Mouse (Mus musculus) embryonic facial prominence, embryonic 11.5 days (tissue): ENCODE data around the gene Vkorc1. TPM values are rescaled to one million over a fixed set of nuclear protein-coding genes. Genes with fewer than 3 reads are reported as not detected.

Source experiments
- ATAC-seq: fragments of 200-750 bp; cut with Nextera tagmentation; replicated peaks from 2 replicates; pipeline ENCODE4 v1.8.0; 2017; ENCODE audit warnings: low read depth; ENCODE audit not compliant: insufficient number of reproducible peaks, low FRiP score, low TSS enrichment
- DNase-seq: peaks from one replicate; pipeline ENCODE4 v3.0.0-alpha.2; 2015; ENCODE audit warnings: low spot score
- H3K27ac ChIP-seq: fragments of 300-500 bp; sonication (generic); replicated peaks from 2 replicates; pipeline ENCODE4 v1.5.1; 2014; ENCODE audit warnings: mild to moderate bottlenecking, low read depth, low read length, control low read depth
- H3K27me3 ChIP-seq: fragments of 300-500 bp; sonication (generic); 2 replicates; pipeline ENCODE4 v1.6.1; 2014; ENCODE audit warnings: mild to moderate bottlenecking, low read length, moderate library complexity, mixed read lengths; ENCODE audit not compliant: control insufficient read depth, insufficient read depth
- H3K36me3 ChIP-seq: fragments of 300-500 bp; sonication (generic); replicated peaks from 2 replicates; pipeline ENCODE4 v1.6.1; 2014; ENCODE audit warnings: low read depth, mild to moderate bottlenecking, low read length, moderate library complexity, mixed read lengths; ENCODE audit not compliant: control insufficient read depth, insufficient read depth
- H3K4me1 ChIP-seq: fragments of 300-500 bp; sonication (generic); 2 replicates; pipeline ENCODE4 v1.6.1; 2014; ENCODE audit warnings: low read length, mixed read lengths; ENCODE audit not compliant: control insufficient read depth, insufficient read depth
- H3K4me2 ChIP-seq: fragments of 300-500 bp; sonication (generic); 2 replicates; pipeline ENCODE4 v1.6.1; 2014; ENCODE audit warnings: low read depth, mild to moderate bottlenecking, control low read depth, low read length, moderate library complexity
- H3K4me3 ChIP-seq: fragments of 300-500 bp; sonication (generic); 2 replicates; pipeline ENCODE4 v1.5.1; 2014; ENCODE audit warnings: low read depth, low read length, control low read depth
- H3K9ac ChIP-seq: fragments of 300-500 bp; sonication (generic); replicated peaks from 2 replicates; pipeline ENCODE4 v1.6.1; 2014; ENCODE audit warnings: mild to moderate bottlenecking, control low read depth, low read length
- H3K9me3 ChIP-seq: fragments of 300-500 bp; sonication (generic); replicated peaks from 2 replicates; pipeline ENCODE4 v1.6.1; 2016; ENCODE audit warnings: mild to moderate bottlenecking, low read length, inconsistent platforms, mixed read lengths; ENCODE audit not compliant: control insufficient read depth
- WGBS: fragments of 180-500 bp; shearing (Covaris S2); extraction: QIAGEN DNeasy Blood & Tissue Kit; methylation state at CpG from one replicate; pipeline ENCODE4 v1.1.7; 2014; 5-methylcytosine and 5-hydroxymethylcytosine counted together
- polyA plus RNA-seq: library from polyadenylated mRNA; unstranded; fragments of >200 nt; fragmentation: Nextera tagmentation; extraction: Ambion mirVana; gene quantifications from 2 replicates; pipeline ENCODE4 v1.2.1, GENCODE M21; 2014

Gene Vkorc1
- polyA plus RNA-seq, 1 experiment from 2014 or later, result 64.5 TPM

- H3K27ac ChIP-seq, result no peak overlapping the region
- H3K4me3 ChIP-seq, result no peak overlapping the region
- H3K9me3 ChIP-seq, result no peaks in the 10 kb centered on the region
- ATAC-seq, result no peak
- 85% methylated on average over 8 of the region's 8 CpGs for WGBS
- H3K9ac ChIP-seq, result no peak overlapping the region
- H3K27me3 ChIP-seq, result peaks cover 4% of the 10 kb centered on the region; the same call in 1 of the 2 replicates
- no peak overlapping the region for H3K4me2 ChIP-seq
- H3K4me1 ChIP-seq, result no peaks in the 10 kb centered on the region; the same call in 1 of the 2 replicates
- no peak for DNase-seq
- H3K36me3 ChIP-seq, result no peaks in the 10 kb centered on the region; the same call in 1 of the 2 replicates
Observed at GRCm38 (mm10) chr7:127926066-127926465, 30.6 kb upstream of the Vkorc1 start.

GRCm38 (mm10) chr7:127925252-127925651 is 29.8 kb upstream of the Vkorc1 start:
- Histone ChIP-seq H3K27ac (no peak overlapping the region), H3K4me3 (no peak overlapping the region), H3K9me3 (no peaks in the 10 kb centered on the region), H3K4me1 (no peaks in the 10 kb centered on the region; the same call in 1 of the 2 replicates), H3K9ac (no peak overlapping the region), H3K27me3 (peaks cover 4% of the 10 kb centered on the region; the same call in 1 of the 2 replicates), H3K4me2 (no peak overlapping the region), H3K36me3 (no peaks in the 10 kb centered on the region; the same call in 1 of the 2 replicates)
- WGBS, result 49% methylated on average over 5 of the region's 5 CpGs
- DNase-seq (peak; percentile 54), ATAC-seq (no peak)

GRCm38 (mm10) chr7:127923714-127924113 is 28.3 kb upstream of the Vkorc1 start:
- Histone ChIP-seq H3K4me3 (no peak overlapping the region), H3K4me2 (no peak overlapping the region), H3K9me3 (no peaks in the 10 kb centered on the region), H3K4me1 (no peaks in the 10 kb centered on the region), H3K27ac (no peak overlapping the region), H3K9ac (no peak overlapping the region), H3K36me3 (no peaks in the 10 kb centered on the region; the same call in none of the 2 replicates), H3K27me3 (peaks cover 2% of the 10 kb centered on the region; the same call in 1 of the 2 replicates)
- 81% methylated on average over 5 of the region's 5 CpGs for WGBS
- ATAC-seq, result no peak
- no peak for DNase-seq

GRCm38 (mm10) chr7:127922451-127923275 is 27.2 kb upstream of the Vkorc1 start:
- DNase-seq (no peak), ATAC-seq (no peak)
- Histone ChIP-seq H3K4me1 (no peaks in the 10 kb centered on the region), H3K9ac (no peak overlapping the region), H3K4me2 (no peak overlapping the region), H3K36me3 (no peaks in the 10 kb centered on the region; the same call in none of the 2 replicates), H3K4me3 (no peak overlapping the region), H3K27ac (no peak overlapping the region), H3K27me3 (no peaks in the 10 kb centered on the region), H3K9me3 (no peaks in the 10 kb centered on the region)
- WGBS, result 82% methylated on average over 6 of the region's 6 CpGs

- Histone ChIP-seq H3K4me1 (no peaks in the 10 kb centered on the region), H3K9ac (no peak overlapping the region), H3K27ac (no peak overlapping the region), H3K27me3 (no peaks in the 10 kb centered on the region), H3K4me3 (no peak overlapping the region), H3K9me3 (no peaks in the 10 kb centered on the region), H3K36me3 (no peaks in the 10 kb centered on the region; the same call in none of the 2 replicates), H3K4me2 (no peak overlapping the region)
- DNase-seq, result peak; percentile 47
- ATAC-seq, result no peak
- WGBS, result 68% methylated on average over 8 of the region's 8 CpGs
Observed at GRCm38 (mm10) chr7:127921516-127921915, 26.1 kb upstream of the Vkorc1 start.

DNA sequence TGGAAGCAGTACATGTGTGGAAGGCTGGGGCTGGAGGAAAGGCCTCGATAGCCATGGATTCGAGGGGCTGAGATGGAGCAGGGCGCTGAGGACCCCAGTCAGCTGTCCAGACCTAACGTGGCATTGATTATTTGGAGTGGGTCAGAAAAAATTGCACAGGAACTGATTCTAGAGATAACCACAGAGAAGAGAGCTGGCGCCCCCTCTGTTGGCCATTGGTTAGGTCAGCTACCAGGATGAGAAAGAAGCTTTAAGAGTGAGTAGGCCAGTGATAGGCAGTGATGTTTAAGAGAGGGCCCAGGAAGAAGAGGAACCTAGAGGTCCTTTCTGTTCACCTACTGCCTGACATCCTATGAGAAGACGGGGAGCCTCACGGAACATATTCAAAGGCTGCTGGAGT is 23.9 kb upstream of the Vkorc1 start:
- ATAC-seq, result no peak
- Histone ChIP-seq H3K27me3 (no peaks in the 10 kb centered on the region), H3K4me1 (no peaks in the 10 kb centered on the region), H3K9me3 (no peaks in the 10 kb centered on the region), H3K27ac (no peak overlapping the region), H3K36me3 (peaks cover 4% of the 10 kb centered on the region), H3K4me3 (no peak overlapping the region), H3K4me2 (no peak overlapping the region), H3K9ac (no peak overlapping the region)
- no peak for DNase-seq
- WGBS, result 75% methylated on average over 7 of the region's 7 CpGs

DNA sequence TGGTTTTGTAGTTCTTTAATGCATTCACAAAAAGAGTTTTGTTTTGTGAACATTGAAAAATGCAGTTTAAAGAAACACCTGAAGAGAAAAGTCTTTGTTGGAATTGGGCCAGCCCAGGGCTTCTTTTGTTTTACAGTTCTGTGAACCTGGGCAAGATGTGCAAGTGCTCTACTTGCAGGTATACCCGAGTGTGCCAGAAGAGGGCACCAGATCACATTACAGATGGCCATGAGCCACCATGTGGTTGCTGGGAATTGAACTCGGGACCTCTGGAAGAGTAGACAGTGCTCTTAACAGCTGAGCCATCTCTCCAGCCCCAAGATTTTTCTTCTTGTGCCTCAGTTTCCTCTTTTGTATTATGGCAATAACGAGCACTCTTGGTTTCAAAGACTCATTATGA is 22.8 kb upstream of the Vkorc1 start:
- Histone ChIP-seq H3K27me3 (no peaks in the 10 kb centered on the region), H3K4me2 (no peak overlapping the region), H3K36me3 (peaks cover 4% of the 10 kb centered on the region), H3K9me3 (no peaks in the 10 kb centered on the region), H3K9ac (no peak overlapping the region), H3K4me1 (no peaks in the 10 kb centered on the region), H3K4me3 (no peak overlapping the region), H3K27ac (no peak overlapping the region)
- DNase-seq (peak; percentile 52), ATAC-seq (no peak)
- 46% methylated on average over 3 of the region's 3 CpGs for WGBS

DNA sequence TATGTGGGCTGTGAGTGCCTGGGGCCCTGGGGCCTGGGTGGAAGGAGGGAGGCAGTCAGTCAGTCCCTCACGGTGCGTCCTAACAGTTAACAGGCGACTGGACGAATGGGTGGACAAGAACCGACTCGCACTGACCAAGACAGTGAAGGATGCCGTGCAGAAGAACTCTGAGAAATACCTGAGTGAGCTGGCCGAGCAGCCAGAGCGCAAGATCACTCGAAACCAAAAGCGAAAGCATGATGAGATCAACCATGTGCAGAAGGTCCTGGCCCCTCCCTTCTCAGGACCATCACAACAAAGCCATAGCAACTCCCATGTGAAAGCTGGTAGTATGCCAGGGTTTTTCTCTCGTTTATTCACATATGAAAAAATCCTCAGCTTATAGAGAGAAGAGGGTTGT is 19.9 kb upstream of the Vkorc1 start:
- Histone ChIP-seq H3K27me3 (no peaks in the 10 kb centered on the region), H3K27ac (no peak overlapping the region), H3K9me3 (no peaks in the 10 kb centered on the region), H3K9ac (no peak overlapping the region), H3K4me2 (no peak overlapping the region), H3K36me3 (peaks cover 4% of the 10 kb centered on the region), H3K4me3 (no peak overlapping the region), H3K4me1 (no peaks in the 10 kb centered on the region)
- ATAC-seq (no peak), DNase-seq (no peak)
- 90% methylated on average over 12 of the region's 12 CpGs for WGBS
